Mouse (Mus musculus) C2C12 (cell line): Measurements from ENCODE around the gene Gpr108. TPM values are rescaled to one million over a fixed set of nuclear protein-coding genes. Genes with fewer than 3 reads are reported as not detected.

Source experiments
- H3K27me3 ChIP-seq: one replicate; pipeline ENCODE4 v1.6.1; 2011; ENCODE audit not compliant: control insufficient read depth, insufficient read depth, insufficient read length
- H3K36me3 ChIP-seq: one replicate; pipeline ENCODE4 v1.6.1; 2011; ENCODE audit not compliant: control insufficient read depth, insufficient read depth
- H3K4me3 ChIP-seq: one replicate; pipeline ENCODE4 v1.5.1; 2011; ENCODE audit warnings: mild to moderate bottlenecking, control low read depth; ENCODE audit not compliant: poor library complexity, insufficient read depth, severe bottlenecking
- H3K79me2 ChIP-seq: one replicate; pipeline ENCODE4 v1.6.1; 2011; ENCODE audit not compliant: control insufficient read depth, insufficient read depth
- H3K79me3 ChIP-seq: one replicate; pipeline ENCODE4 v1.6.1; 2011; ENCODE audit warnings: low read depth, control low read depth
- H3ac ChIP-seq: one replicate; pipeline ENCODE3; 2011; ENCODE audit warnings: low read depth; ENCODE audit not compliant: control insufficient read depth, insufficient read length
- CEBPB ChIP-seq: IDR thresholded peaks from one replicate; pipeline ENCODE4 v1.6.1; 2011; ENCODE audit warnings: low read depth, mild to moderate bottlenecking, control low read depth, moderate library complexity
- CTCF ChIP-seq: IDR thresholded peaks from one replicate; pipeline ENCODE4 v1.5.1; 2011; ENCODE audit not compliant: control insufficient read depth, insufficient read depth, insufficient read length
- FOSL1 ChIP-seq: IDR thresholded peaks from one replicate; pipeline ENCODE4 v1.8.0; 2011; ENCODE audit warnings: mild to moderate bottlenecking, low read length; ENCODE audit not compliant: poor library complexity, insufficient read depth, severe bottlenecking
- MAX ChIP-seq: IDR thresholded peaks from one replicate; pipeline ENCODE4 v1.6.1; 2011; ENCODE audit warnings: mild to moderate bottlenecking, control low read depth
- MYOD1 ChIP-seq: IDR thresholded peaks from one replicate; pipeline ENCODE4 v1.6.1; 2011; ENCODE audit warnings: low read depth; ENCODE audit not compliant: control insufficient read depth, insufficient read length
- MYOG ChIP-seq: IDR thresholded peaks from one replicate; pipeline ENCODE4 v1.6.1; 2011; ENCODE audit not compliant: control insufficient read depth, insufficient read length; ENCODE audit errors: extremely low read depth
- USF1 ChIP-seq: IDR thresholded peaks from one replicate; pipeline ENCODE4 v1.6.1; 2011; ENCODE audit warnings: low read depth, mild to moderate bottlenecking, control low read depth, moderate library complexity
- polyA plus RNA-seq: library from polyadenylated mRNA; unstranded; fragments of >200 nt; fragmentation: generic; extraction: Trizol; gene quantifications from one replicate; pipeline ENCODE4 v1.2.1, GENCODE M21; 2012; ENCODE audit warnings: missing spikeins

Gpr108 gene
- polyA plus RNA-seq, 1 experiment = 24.7 TPM

GRCm38 (mm10) chr17:57264972-57265945 lies 17.0 kb upstream of the Gpr108 start:
- H3K79me2 ChIP-seq = no peaks in the 10 kb centered on the region
- H3K79me3 ChIP-seq = no peaks in the 10 kb centered on the region
- H3ac ChIP-seq = no peak overlapping the region
- no peaks in the 10 kb centered on the region for H3K27me3 ChIP-seq
- H3K36me3 ChIP-seq = peaks cover 32% of the 10 kb centered on the region
- H3K4me3 ChIP-seq = no peak overlapping the region
- no peak for TF ChIP-seq USF1
- no peak for TF ChIP-seq MYOD1
- TF ChIP-seq CEBPB = no peak
- TF ChIP-seq MYOG = no peak
- no peak for TF ChIP-seq MAX
- no peak for TF ChIP-seq FOSL1
- no peak for TF ChIP-seq CTCF

- peaks cover 43% of the 10 kb centered on the region for H3K36me3 ChIP-seq
- H3K4me3 ChIP-seq = no peak overlapping the region
Observed at GRCm38 (mm10) chr17:57264164-57264563, 15.9 kb upstream of the Gpr108 start.

GRCm38 (mm10) chr17:57262901-57263550 lies 14.8 kb upstream of the Gpr108 start:
- Histone ChIP-seq H3K36me3 (peaks cover 54% of the 10 kb centered on the region), H3K27me3 (no peaks in the 10 kb centered on the region), H3ac (no peak overlapping the region), H3K79me2 (no peaks in the 10 kb centered on the region), H3K4me3 (no peak overlapping the region), H3K79me3 (no peaks in the 10 kb centered on the region)
- no peak for TF ChIP-seq CEBPB
- no peak for TF ChIP-seq MYOD1
- no peak for TF ChIP-seq CTCF
- TF ChIP-seq FOSL1 = no peak
- no peak for TF ChIP-seq MYOG
- TF ChIP-seq MAX = no peak
- no peak for TF ChIP-seq USF1

More at GRCm38 (mm10) chr17:57264164-57264563, 15.9 kb upstream of the Gpr108 start:
- Histone ChIP-seq H3K79me2 (no peaks in the 10 kb centered on the region), H3K27me3 (no peaks in the 10 kb centered on the region), H3K79me3 (no peaks in the 10 kb centered on the region), H3ac (no peak overlapping the region)
- TF ChIP-seq MYOD1 = no peak
- no peak for TF ChIP-seq CEBPB

DNA sequence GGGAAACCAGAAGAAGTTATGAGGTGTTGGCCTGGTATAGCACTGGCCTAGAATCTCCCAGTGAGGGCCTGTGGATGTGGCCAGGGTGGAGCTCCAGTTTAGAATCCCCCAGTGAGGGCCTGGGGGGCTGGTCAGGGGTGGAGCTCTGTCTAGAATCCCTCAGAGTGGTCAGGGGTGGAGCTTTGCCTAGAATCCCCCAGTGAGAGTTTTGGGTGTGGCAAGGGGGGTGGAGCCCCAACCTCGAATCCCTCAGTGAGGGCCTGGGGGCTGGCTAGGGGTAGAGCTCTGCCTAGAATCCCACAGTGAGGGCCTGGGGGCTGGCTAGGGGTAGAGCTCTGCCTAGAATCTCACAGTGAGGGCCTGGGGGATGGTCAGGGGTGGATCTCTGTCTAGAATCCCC lies 13.6 kb upstream of the Gpr108 start:
- no peak overlapping the region for H3ac ChIP-seq
- no peaks in the 10 kb centered on the region for H3K79me3 ChIP-seq
- peaks cover 61% of the 10 kb centered on the region for H3K36me3 ChIP-seq
- H3K27me3 ChIP-seq = no peaks in the 10 kb centered on the region
- H3K79me2 ChIP-seq = no peaks in the 10 kb centered on the region
- TF ChIP-seq USF1 = no peak
- no peak for TF ChIP-seq FOSL1
- no peak for TF ChIP-seq CTCF
- no peak for TF ChIP-seq MYOD1
- H3K4me3 ChIP-seq = no peak overlapping the region

- Histone ChIP-seq H3K4me3 (no peak overlapping the region), H3K79me3 (no peaks in the 10 kb centered on the region), H3K79me2 (no peaks in the 10 kb centered on the region), H3K36me3 (peaks cover 61% of the 10 kb centered on the region), H3K27me3 (no peaks in the 10 kb centered on the region), H3ac (no peak overlapping the region)
- TF ChIP-seq CEBPB (no peak), CTCF (no peak), FOSL1 (no peak), USF1 (no peak), MAX (no peak), MYOG (no peak), MYOD1 (no peak)
Observed at GRCm38 (mm10) chr17:57261286-57261685, 13.0 kb upstream of the Gpr108 start.

GRCm38 (mm10) chr17:57260351-57260750 lies 12.1 kb upstream of the Gpr108 start:
- peaks cover 70% of the 10 kb centered on the region for H3K36me3 ChIP-seq

More at GRCm38 (mm10) chr17:57260351-57260750, 12.1 kb upstream of the Gpr108 start:
- no peak overlapping the region for H3ac ChIP-seq
- TF ChIP-seq MAX (no peak), FOSL1 (no peak), MYOD1 (no peak), CTCF (no peak), CEBPB (no peak), USF1 (no peak), MYOG (no peak)
- no peaks in the 10 kb centered on the region for H3K27me3 ChIP-seq
- no peaks in the 10 kb centered on the region for H3K79me3 ChIP-seq
- H3K79me2 ChIP-seq = no peaks in the 10 kb centered on the region
- no peak overlapping the region for H3K4me3 ChIP-seq
